Mouse (Mus musculus): Measurements from ENCODE around the gene Larp1. TPM values are rescaled to one million over a fixed set of nuclear protein-coding genes. Genes with fewer than 3 reads are reported as not detected.

Larp1 gene
- polyA plus RNA-seq, 1 experiment from 2014 or later = 18.6 TPM

DNA sequence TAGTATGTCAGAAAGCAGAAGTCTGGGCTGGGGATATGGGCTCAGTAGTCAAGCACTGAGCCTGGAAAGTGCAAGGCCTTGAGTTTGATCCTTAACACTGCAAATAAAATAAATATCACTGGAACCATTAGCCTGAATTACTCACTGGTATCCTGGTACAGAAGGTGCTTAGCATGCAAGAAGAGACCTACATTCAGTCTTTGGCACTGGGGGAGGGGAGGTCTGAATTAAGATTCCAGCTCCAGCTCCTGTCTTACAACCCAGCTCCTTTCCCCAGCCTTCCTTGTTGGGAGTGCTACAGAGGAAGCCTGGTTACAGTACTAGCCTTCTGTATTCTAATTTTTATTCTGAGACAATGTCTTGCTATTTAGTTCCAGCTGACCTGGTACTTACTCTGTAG is 3.8 kb upstream of the Larp1 start:
- Histone ChIP-seq H3K4me3 (no peak overlapping the region), H3K27me3 (no peaks in the 10 kb centered on the region), H3K36me3 (no peaks in the 10 kb centered on the region), H3K4me1 (peaks cover 8% of the 10 kb centered on the region), H3K27ac (no peak overlapping the region), H3K4me2 (no peak overlapping the region), H3K9me3 (no peaks in the 10 kb centered on the region), H3K9ac (no peak overlapping the region)
- no peak for ATAC-seq (ENCODE audit: insufficient number of reproducible peaks, low FRiP score, low TSS enrichment, low read depth)

DNA sequence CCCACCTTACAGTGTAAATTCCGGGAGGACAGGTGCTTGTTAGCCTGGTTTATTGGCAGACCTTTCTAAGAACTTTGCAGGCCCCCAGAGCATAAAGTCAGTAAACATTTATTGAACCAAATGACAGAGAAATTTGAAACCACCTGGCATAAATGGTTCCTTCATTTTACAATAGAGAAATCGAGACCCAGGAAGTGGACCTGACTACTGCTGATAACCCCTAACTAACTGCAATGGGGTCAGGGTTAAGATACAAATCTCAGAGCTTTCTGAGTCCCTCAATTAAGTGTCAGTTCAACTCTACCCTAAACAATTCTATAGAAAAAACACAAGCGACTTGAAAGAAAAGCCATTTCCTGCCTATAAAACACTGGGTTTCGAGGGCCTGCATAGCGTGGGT is 851 bp upstream of the Larp1 start:
- H3K36me3 ChIP-seq = no peaks in the 10 kb centered on the region
- peak overlapping the region; percentile 53 for H3K9ac ChIP-seq
- H3K4me1 ChIP-seq = peaks cover 28% of the 10 kb centered on the region
- peak overlapping the region; percentile 100 for H3K4me3 ChIP-seq
- H3K27ac ChIP-seq = peak overlapping the region; percentile 76
- no peak for ATAC-seq (ENCODE audit: insufficient number of reproducible peaks, low FRiP score, low TSS enrichment, low read depth)
- H3K27me3 ChIP-seq = no peaks in the 10 kb centered on the region
- whole genome bisulfite sequencing = 3% methylated on average over 5 of the region's 5 CpGs
- peak overlapping the region; percentile 93 for H3K4me2 ChIP-seq
- no peaks in the 10 kb centered on the region for H3K9me3 ChIP-seq

- H3K9ac ChIP-seq = peak overlapping the region; percentile 97
- H3K27ac ChIP-seq = peak overlapping the region; percentile 92
- WGBS = under 1% methylated on average over 29 of the region's 74 CpGs
- no peaks in the 10 kb centered on the region for H3K9me3 ChIP-seq
- H3K27me3 ChIP-seq = no peaks in the 10 kb centered on the region
- peaks cover 28% of the 10 kb centered on the region for H3K4me1 ChIP-seq
- H3K36me3 ChIP-seq = no peaks in the 10 kb centered on the region
- ATAC-seq (ENCODE audit: insufficient number of reproducible peaks, low FRiP score, low TSS enrichment, low read depth) = peak; percentile 88
- H3K4me2 ChIP-seq = peak overlapping the region; percentile 93
- H3K4me3 ChIP-seq = peak overlapping the region; percentile 100
Observed at GRCm38 (mm10) chr11:58008437-58009050, 320 bp upstream of the Larp1 start.

- no peaks in the 10 kb centered on the region for H3K36me3 ChIP-seq
- peak overlapping the region; percentile 92 for H3K27ac ChIP-seq
- H3K4me2 ChIP-seq = peak overlapping the region; percentile 70
- peaks cover 32% of the 10 kb centered on the region for H3K4me1 ChIP-seq
- ATAC-seq (ENCODE audit: insufficient number of reproducible peaks, low FRiP score, low TSS enrichment, low read depth) = peak; percentile 44; the same call in 1 of the 2 replicates
- no peaks in the 10 kb centered on the region for H3K27me3 ChIP-seq
- no peaks in the 10 kb centered on the region for H3K9me3 ChIP-seq
- peak overlapping the region; percentile 97 for H3K9ac ChIP-seq
- WGBS = under 1% methylated on average over 78 of the region's 78 CpGs
- H3K4me3 ChIP-seq = peak overlapping the region; percentile 100
Observed at GRCm38 (mm10) chr11:58009516-58010141, 765 bp downstream of the Larp1 start.

DNA sequence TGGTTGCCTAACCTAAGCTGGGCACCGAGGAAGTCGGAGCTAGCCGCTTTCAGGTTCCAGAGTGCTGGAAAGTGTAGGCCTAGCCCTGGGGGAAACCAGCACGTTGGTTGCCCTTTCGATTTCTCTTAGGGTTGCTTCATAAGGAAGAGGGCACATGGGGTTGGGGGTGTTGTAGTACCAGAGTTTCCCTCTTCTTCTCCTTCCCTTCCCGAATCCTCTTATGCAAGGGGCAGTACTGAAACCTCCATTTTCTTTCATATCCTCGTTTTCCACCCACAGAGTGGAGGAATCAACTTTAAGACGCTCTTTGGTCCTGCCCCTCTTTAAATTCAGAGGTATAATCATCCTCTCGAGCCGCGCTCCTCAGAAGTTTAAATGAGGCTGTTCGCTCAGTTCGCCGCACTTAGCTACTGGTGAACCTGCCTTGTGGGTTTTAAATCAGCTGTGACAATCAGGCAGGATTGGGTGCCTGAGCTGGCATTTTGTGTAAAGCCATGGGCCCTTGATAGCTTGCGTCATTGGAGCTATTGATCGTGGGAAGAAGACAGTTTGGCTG is 1.4 kb downstream of the Larp1 start:
- H3K9me3 ChIP-seq = no peaks in the 10 kb centered on the region
- H3K27me3 ChIP-seq = no peaks in the 10 kb centered on the region
- H3K9ac ChIP-seq = peak overlapping the region; percentile 97
- H3K4me3 ChIP-seq = peak overlapping the region; percentile 100
- peak overlapping the region; percentile 92 for H3K27ac ChIP-seq
- WGBS = 1% methylated on average over 16 of the region's 16 CpGs
- no peaks in the 10 kb centered on the region for H3K36me3 ChIP-seq
- ATAC-seq (ENCODE audit: insufficient number of reproducible peaks, low FRiP score, low TSS enrichment, low read depth) = no peak
- H3K4me1 ChIP-seq = peaks cover 35% of the 10 kb centered on the region
- H3K4me2 ChIP-seq = peak overlapping the region; percentile 70

DNA sequence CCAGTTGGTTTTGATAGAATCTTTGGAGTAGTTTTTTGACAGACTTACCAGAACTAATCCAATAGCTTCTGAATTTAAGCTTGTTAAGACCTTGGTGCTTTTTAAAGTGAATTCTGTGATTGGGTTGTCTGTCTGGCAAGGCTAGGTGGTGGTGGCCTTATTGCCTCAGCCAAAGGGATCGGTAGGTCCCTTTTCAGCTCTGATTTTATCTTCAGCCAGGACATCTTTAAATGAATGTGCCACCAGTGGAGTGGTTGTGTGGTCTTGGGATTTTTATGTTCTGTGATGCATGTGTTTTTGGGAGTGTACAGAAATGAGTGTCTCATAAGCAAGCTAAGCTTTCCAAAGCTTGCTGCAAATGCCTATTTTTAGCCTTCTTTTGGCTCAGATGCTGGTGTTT is 2.1 kb downstream of the Larp1 start:
- H3K9ac ChIP-seq = no peak overlapping the region; the same call in 1 of the 2 replicates
- H3K27ac ChIP-seq = no peak overlapping the region
- no peak for ATAC-seq (ENCODE audit: insufficient number of reproducible peaks, low FRiP score, low TSS enrichment, low read depth)
- 23% methylated on average over 1 of the region's 1 CpGs for WGBS
- peak overlapping the region; percentile 100 for H3K4me3 ChIP-seq
- H3K9me3 ChIP-seq = no peaks in the 10 kb centered on the region
- peak overlapping the region; percentile 70 for H3K4me2 ChIP-seq
- H3K4me1 ChIP-seq = peaks cover 40% of the 10 kb centered on the region
- no peaks in the 10 kb centered on the region for H3K36me3 ChIP-seq
- H3K27me3 ChIP-seq = no peaks in the 10 kb centered on the region

GRCm38 (mm10) chr11:58011813-58012212 is 2.9 kb downstream of the Larp1 start:
- no peak overlapping the region for H3K4me3 ChIP-seq
- 71% methylated on average over 4 of the region's 4 CpGs for WGBS

GRCm38 (mm10) chr11:58012674-58013073 is 3.8 kb downstream of the Larp1 start:
- Histone ChIP-seq H3K36me3 (no peaks in the 10 kb centered on the region), H3K9ac (no peak overlapping the region), H3K4me2 (no peak overlapping the region), H3K4me1 (peaks cover 57% of the 10 kb centered on the region), H3K4me3 (no peak overlapping the region), H3K27ac (no peak overlapping the region), H3K27me3 (no peaks in the 10 kb centered on the region), H3K9me3 (no peaks in the 10 kb centered on the region)
- no peak for ATAC-seq (ENCODE audit: insufficient number of reproducible peaks, low FRiP score, low TSS enrichment, low read depth)
- WGBS = 60% methylated on average over 1 of the region's 1 CpGs

More at GRCm38 (mm10) chr11:58011813-58012212, 2.9 kb downstream of the Larp1 start:
- Histone ChIP-seq H3K9ac (no peak overlapping the region), H3K27ac (no peak overlapping the region), H3K4me1 (peaks cover 48% of the 10 kb centered on the region), H3K4me2 (no peak overlapping the region), H3K9me3 (no peaks in the 10 kb centered on the region), H3K27me3 (no peaks in the 10 kb centered on the region), H3K36me3 (no peaks in the 10 kb centered on the region)
- no peak for ATAC-seq (ENCODE audit: insufficient number of reproducible peaks, low FRiP score, low TSS enrichment, low read depth)

- ATAC-seq (ENCODE audit: insufficient number of reproducible peaks, low FRiP score, low TSS enrichment, low read depth) = no peak
- Histone ChIP-seq H3K4me3 (no peak overlapping the region), H3K9ac (no peak overlapping the region), H3K9me3 (no peaks in the 10 kb centered on the region), H3K4me2 (no peak overlapping the region), H3K27me3 (no peaks in the 10 kb centered on the region), H3K36me3 (no peaks in the 10 kb centered on the region), H3K4me1 (peaks cover 57% of the 10 kb centered on the region), H3K27ac (no peak overlapping the region)
Observed at GRCm38 (mm10) chr11:58013100-58013499, 4.2 kb downstream of the Larp1 start.

- ATAC-seq (ENCODE audit: insufficient number of reproducible peaks, low FRiP score, low TSS enrichment, low read depth) = no peak
- Histone ChIP-seq H3K4me1 (peaks cover 55% of the 10 kb centered on the region), H3K9ac (no peak overlapping the region), H3K27me3 (no peaks in the 10 kb centered on the region), H3K27ac (no peak overlapping the region), H3K36me3 (no peaks in the 10 kb centered on the region), H3K4me3 (no peak overlapping the region), H3K9me3 (no peaks in the 10 kb centered on the region), H3K4me2 (no peak overlapping the region)
- 76% methylated on average over 1 of the region's 1 CpGs for WGBS
Observed at GRCm38 (mm10) chr11:58014604-58015003, 5.7 kb downstream of the Larp1 start.

DNA sequence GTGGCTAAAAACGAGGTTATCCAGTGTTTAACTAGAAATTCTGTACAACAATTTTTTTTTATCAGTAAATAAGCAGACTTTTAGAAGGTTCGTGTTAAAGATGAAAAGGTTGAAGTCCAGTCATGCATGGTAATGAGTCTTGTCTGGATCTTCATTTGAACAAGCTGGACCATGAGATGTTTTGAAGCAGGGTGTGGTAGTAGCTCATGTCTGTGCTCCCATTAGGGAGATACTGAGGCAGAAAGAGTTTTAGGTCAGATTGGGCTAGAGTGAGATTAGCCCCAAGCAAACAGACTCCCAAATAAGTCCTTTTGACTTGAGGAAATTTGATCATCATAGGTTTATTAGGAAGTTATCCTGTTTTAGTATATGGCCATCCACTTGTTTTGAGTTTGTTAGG is 6.5 kb downstream of the Larp1 start:
- no peaks in the 10 kb centered on the region for H3K27me3 ChIP-seq
- H3K4me2 ChIP-seq = no peak overlapping the region
- no peak overlapping the region for H3K9ac ChIP-seq
- peaks cover 53% of the 10 kb centered on the region for H3K4me1 ChIP-seq
- H3K9me3 ChIP-seq = no peaks in the 10 kb centered on the region
- no peaks in the 10 kb centered on the region for H3K36me3 ChIP-seq
- ATAC-seq (ENCODE audit: insufficient number of reproducible peaks, low FRiP score, low TSS enrichment, low read depth) = no peak
- H3K4me3 ChIP-seq = no peak overlapping the region
- WGBS = 67% methylated on average over 2 of the region's 2 CpGs
- H3K27ac ChIP-seq = no peak overlapping the region

- Histone ChIP-seq H3K36me3 (no peaks in the 10 kb centered on the region), H3K9me3 (no peaks in the 10 kb centered on the region), H3K27me3 (no peaks in the 10 kb centered on the region), H3K9ac (no peak overlapping the region), H3K27ac (no peak overlapping the region; the same call in 1 of the 2 replicates), H3K4me3 (no peak overlapping the region), H3K4me2 (no peak overlapping the region), H3K4me1 (peaks cover 51% of the 10 kb centered on the region)
- 54% methylated on average over 3 of the region's 3 CpGs for WGBS
- no peak for ATAC-seq (ENCODE audit: insufficient number of reproducible peaks, low FRiP score, low TSS enrichment, low read depth)
Observed at GRCm38 (mm10) chr11:58016371-58016770, 7.5 kb downstream of the Larp1 start.

Measured in limb, embryonic 15.5 days (tissue).